Mouse (Mus musculus) intestine, postnatal 0 days (tissue): ENCODE measurements around the gene Rpap2. TPM values are rescaled to one million over a fixed set of nuclear protein-coding genes. Genes with fewer than 3 reads are reported as not detected.
A peak's percentile ranks its signal among the peaks of the same experiment; 100 is the strongest.

Experiments
- ATAC-seq: fragments of 200-750 bp; cut with Nextera tagmentation; 2 replicates; pipeline ENCODE4 v1.8.0; 2017; ENCODE audit warnings: mild to moderate bottlenecking, moderate TSS enrichment, moderate library complexity
- H3K27ac ChIP-seq: fragments of 300-500 bp; sonication (generic); 2 replicates; pipeline ENCODE4 v1.5.1; 2014; ENCODE audit warnings: mild to moderate bottlenecking, low read depth, low read length, moderate library complexity
- H3K27me3 ChIP-seq: fragments of 300-500 bp; sonication (generic); replicated peaks from 2 replicates; pipeline ENCODE4 v1.6.1; 2014; ENCODE audit warnings: low read length, mixed read lengths; ENCODE audit not compliant: control insufficient read depth, insufficient read depth
- H3K36me3 ChIP-seq: fragments of 300-500 bp; sonication (generic); 2 replicates; pipeline ENCODE4 v1.6.1; 2014; ENCODE audit warnings: mild to moderate bottlenecking, moderate library complexity; ENCODE audit not compliant: control insufficient read depth, insufficient read depth
- H3K4me1 ChIP-seq: fragments of 300-500 bp; sonication (generic); replicated peaks from 2 replicates; pipeline ENCODE4 v1.6.1; 2014; ENCODE audit warnings: antibody characterized with exemption, low read length, mixed read lengths; ENCODE audit not compliant: control insufficient read depth, insufficient read depth
- H3K4me2 ChIP-seq: fragments of 300-500 bp; sonication (generic); replicated peaks from 2 replicates; pipeline ENCODE4 v1.6.1; 2014; ENCODE audit warnings: low read depth, mild to moderate bottlenecking, moderate library complexity
- H3K4me3 ChIP-seq: fragments of 300-500 bp; sonication (generic); 2 replicates; pipeline ENCODE4 v1.5.1; 2014; ENCODE audit warnings: low read depth, low read length
- H3K9ac ChIP-seq: fragments of 300-500 bp; sonication (generic); 2 replicates; pipeline ENCODE4 v1.6.1; 2014; ENCODE audit warnings: mild to moderate bottlenecking, low read depth, low read length
- H3K9me3 ChIP-seq: fragments of 300-500 bp; sonication (generic); 2 replicates; pipeline ENCODE4 v1.6.1; 2016; ENCODE audit warnings: mixed run types; ENCODE audit not compliant: control insufficient read depth
- CTCF ChIP-seq: sonication (generic); IDR thresholded peaks from 2 replicates; pipeline ENCODE4 v1.5.1; 2016; ENCODE audit warnings: low read depth, mild to moderate bottlenecking, control low read depth, antibody characterized with exemption, moderate library complexity
- WGBS: fragments of 180-500 bp; shearing (Covaris S2); extraction: QIAGEN DNeasy Blood & Tissue Kit; methylation state at CpG from one replicate; pipeline ENCODE4 v1.1.7; 2014; 5-methylcytosine and 5-hydroxymethylcytosine counted together
- polyA plus RNA-seq: library from polyadenylated mRNA; unstranded; fragments of >200 nt; fragmentation: Nextera tagmentation; extraction: Ambion mirVana; gene quantifications from 2 replicates; pipeline ENCODE4 v1.2.1, GENCODE M21; 2015

The Rpap2 gene
- polyA plus RNA-seq, 1 experiment from 2014 or later = 8.5 TPM

GRCm38 (mm10) chr5:107688499-107688866, 91.3 kb downstream of the Rpap2 start:
- WGBS = 15% methylated on average over 9 of the region's 9 CpGs
- no peak overlapping the region; the same call in 1 of the 2 replicates for H3K9ac ChIP-seq
- TF ChIP-seq CTCF = no peak
- H3K4me3 ChIP-seq = peak overlapping the region; percentile 29
- no peaks in the 10 kb centered on the region for H3K36me3 ChIP-seq
- H3K9me3 ChIP-seq = no peaks in the 10 kb centered on the region
- peak; percentile 15; the same call in 1 of the 2 replicates for ATAC-seq
- no peaks in the 10 kb centered on the region for H3K27me3 ChIP-seq
- no peak overlapping the region for H3K27ac ChIP-seq
- no peaks in the 10 kb centered on the region for H3K4me1 ChIP-seq
- peak overlapping the region; percentile 69 for H3K4me2 ChIP-seq

GRCm38 (mm10) chr5:107695019-107695418, 97.8 kb downstream of the Rpap2 start:
- Histone ChIP-seq H3K36me3 (no peaks in the 10 kb centered on the region), H3K27me3 (no peaks in the 10 kb centered on the region; the same call in 1 of the 2 replicates), H3K9ac (no peak overlapping the region), H3K4me3 (no peak overlapping the region), H3K27ac (no peak overlapping the region), H3K4me2 (no peak overlapping the region), H3K9me3 (no peaks in the 10 kb centered on the region), H3K4me1 (no peaks in the 10 kb centered on the region)
- 83% methylated on average over 3 of the region's 3 CpGs for WGBS
- TF ChIP-seq CTCF = no peak
- ATAC-seq = no peak

- no peaks in the 10 kb centered on the region for H3K9me3 ChIP-seq
- no peak overlapping the region for H3K27ac ChIP-seq
- H3K27me3 ChIP-seq = peaks cover under 1% of the 10 kb centered on the region; the same call in 1 of the 2 replicates
- WGBS = 78% methylated on average over 8 of the region's 8 CpGs
- no peak overlapping the region for H3K4me3 ChIP-seq
- TF ChIP-seq CTCF = no peak
- no peak overlapping the region for H3K4me2 ChIP-seq
- no peaks in the 10 kb centered on the region for H3K36me3 ChIP-seq
- ATAC-seq = no peak
- H3K4me1 ChIP-seq = no peaks in the 10 kb centered on the region
- no peak overlapping the region for H3K9ac ChIP-seq
Measured at GRCm38 (mm10) chr5:107698888-107699287, 101.7 kb downstream of the Rpap2 start.

DNA sequence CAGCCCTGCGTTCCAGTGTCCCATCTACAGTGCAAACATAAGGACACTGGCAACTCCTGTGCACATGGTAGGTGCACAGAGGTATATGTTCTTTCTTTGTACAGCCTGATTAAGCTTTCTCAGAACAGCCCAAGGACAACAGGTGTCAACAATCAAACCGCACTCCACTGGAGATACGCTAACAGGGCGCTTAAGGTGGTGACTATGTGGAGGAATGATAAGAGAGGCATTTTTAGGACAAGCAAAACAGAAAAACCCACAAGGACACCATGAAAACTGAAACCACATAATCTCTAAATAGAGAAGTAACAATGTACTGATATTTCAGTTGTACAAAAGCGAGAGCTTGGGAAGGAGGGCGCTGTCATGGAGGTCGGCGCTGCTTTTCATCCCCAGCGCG, 103.7 kb downstream of the Rpap2 start:
- 87% methylated on average over 10 of the region's 10 CpGs for WGBS
- no peak overlapping the region for H3K4me2 ChIP-seq
- no peak overlapping the region for H3K9ac ChIP-seq
- H3K27me3 ChIP-seq = 0 out of 2 replicates have a peak, but pooled peaks cover 2% of the 10 kb centered on the region
- H3K4me3 ChIP-seq = no peak overlapping the region
- no peak for TF ChIP-seq CTCF
- H3K9me3 ChIP-seq = no peaks in the 10 kb centered on the region
- no peak overlapping the region for H3K27ac ChIP-seq
- no peak for ATAC-seq
- H3K36me3 ChIP-seq = no peaks in the 10 kb centered on the region
- H3K4me1 ChIP-seq = no peaks in the 10 kb centered on the region

GRCm38 (mm10) chr5:107701658-107702057, 104.5 kb downstream of the Rpap2 start:
- no peak overlapping the region for H3K4me2 ChIP-seq
- 0 out of 2 replicates have a peak, but pooled peaks cover 2% of the 10 kb centered on the region for H3K27me3 ChIP-seq
- H3K4me3 ChIP-seq = no peak overlapping the region
- WGBS = 78% methylated on average over 9 of the region's 9 CpGs
- H3K9me3 ChIP-seq = no peaks in the 10 kb centered on the region
- H3K4me1 ChIP-seq = no peaks in the 10 kb centered on the region
- no peak for ATAC-seq
- no peak overlapping the region for H3K27ac ChIP-seq
- no peaks in the 10 kb centered on the region for H3K36me3 ChIP-seq
- no peak overlapping the region for H3K9ac ChIP-seq
- TF ChIP-seq CTCF = no peak

- WGBS = 75% methylated on average over 6 of the region's 6 CpGs
- TF ChIP-seq CTCF = no peak
- no peak for ATAC-seq
- Histone ChIP-seq H3K27me3 (0 out of 2 replicates have a peak, but pooled peaks cover 2% of the 10 kb centered on the region), H3K9me3 (no peaks in the 10 kb centered on the region), H3K4me3 (no peak overlapping the region), H3K4me1 (no peaks in the 10 kb centered on the region), H3K9ac (no peak overlapping the region), H3K27ac (no peak overlapping the region), H3K4me2 (no peak overlapping the region), H3K36me3 (no peaks in the 10 kb centered on the region)
Measured at GRCm38 (mm10) chr5:107703207-107703763, 106.1 kb downstream of the Rpap2 start.
